Mouse (Mus musculus) cerebellum, postnatal 14 days (tissue): Measurements from ENCODE around the gene Defb3.
"Not testable (repeated sequence)": the region's sequence is repeated elsewhere in the genome, so short reads cannot be mapped to it uniquely, and the experiment has no call there.

Source experiments
- DNase-seq, 2 experiments: peaks; one replicate each; pipeline ENCODE4 v3.0.0; 2021; ENCODE audit warnings: mixed read lengths in 2 of 2

The Defb3 gene

GRCm38 (mm10) chr8:19293060-19293459 lies at the start of gene Defb3:
Gene Defb3 (plus strand): TSS chr8:19293360.
- not testable (repeated sequence) for DNase-seq

- no peak for DNase-seq
These were observed 45.9 kb upstream of the Defb3 start, which contains the start of gene Defb5 for GRCm38 (mm10) chr8:19247280-19247679. Gene Defb5 (plus strand): TSS chr8:19247580.

- DNase-seq, result no peak
These were observed 35.0 kb upstream of the Defb3 start for GRCm38 (mm10) chr8:19258136-19258535.

- DNase-seq, result no peak
These were observed 33.5 kb upstream of the Defb3 start for GRCm38 (mm10) chr8:19259667-19260066.

GRCm38 (mm10) chr8:19298361-19298760 lies 5.2 kb downstream of the Defb3 start:
- DNase-seq, result not testable (repeated sequence)

- DNase-seq, result peak; percentile 2 to 3
These were observed 38.7 kb downstream of the Defb3 start for GRCm38 (mm10) chr8:19331836-19332235.
